Mouse (Mus musculus) cortical plate, adult 2 months (tissue): Measurements from ENCODE around the gene Sox30.
A peak's percentile ranks its signal among the peaks of the same experiment; 100 is the strongest.

ENCODE experiments used
- CTCF ChIP-seq: fragments of 200-500 bp; IDR thresholded peaks from 2 replicates; pipeline ENCODE4 v1.5.1; 2011; ENCODE audit warnings: mild to moderate bottlenecking, control low read depth, low read length; ENCODE audit not compliant: insufficient read depth; ENCODE audit errors: extremely low read depth
- POLR2A ChIP-seq: fragments of 200-500 bp; IDR thresholded peaks from 2 replicates; pipeline ENCODE4 v1.6.1; 2011; ENCODE audit warnings: mild to moderate bottlenecking, low read length, control low read depth; ENCODE audit not compliant: insufficient read depth; ENCODE audit errors: extremely low read depth

DNA sequence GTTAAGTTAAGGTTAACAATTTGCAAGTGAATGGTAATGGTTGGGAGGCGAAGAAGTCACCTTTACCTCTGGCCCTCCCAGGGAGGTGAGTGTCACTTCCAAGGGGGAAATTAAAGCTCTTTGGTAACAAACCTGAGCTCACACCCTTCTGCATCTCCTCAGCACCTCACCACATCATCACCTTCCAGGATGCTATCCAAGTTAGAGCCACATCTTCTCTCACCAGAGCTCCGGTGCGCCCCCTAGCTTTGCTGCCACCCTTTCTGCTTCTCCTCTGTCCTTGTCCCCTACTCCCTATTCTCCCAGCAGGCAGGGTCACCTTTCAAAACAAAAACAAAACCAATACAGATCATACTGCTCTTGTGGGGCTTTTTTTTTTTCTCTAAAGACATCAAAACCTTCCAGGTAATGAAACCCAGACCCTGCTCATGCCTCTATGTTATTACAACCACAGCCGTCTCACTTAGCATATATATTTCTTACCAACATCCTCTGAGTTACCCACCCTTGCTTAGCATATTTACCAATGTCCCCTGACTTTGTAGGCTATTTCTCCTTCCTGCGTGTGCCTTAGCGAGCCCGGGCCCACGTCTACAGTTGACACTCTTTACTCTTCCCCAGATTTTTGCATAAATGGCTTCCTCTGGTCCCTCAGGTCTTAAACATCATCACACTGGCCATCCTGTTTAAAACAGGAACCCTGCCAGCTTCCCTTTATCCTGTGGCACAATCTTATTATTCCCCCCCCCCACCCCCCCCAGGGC, 80.0 kb downstream of the Sox30 start:
- TF ChIP-seq POLR2A (no peak), CTCF (0 out of 2 replicates have a peak, but pooled peaks have one; percentile 5)
